Mouse (Mus musculus) pancreas, adult 10 weeks (tissue): ENCODE measurements around the gene Anp32b. TPM values are rescaled to one million over a fixed set of nuclear protein-coding genes. Genes with fewer than 3 reads are reported as not detected.

Experiments used
- polyA plus RNA-seq: library from polyadenylated mRNA; stranded (reverse); fragments of 350-450 nt; fragmentation: Illumina TruSeq; extraction: RNeasy Lipid Tissue Mini Kit (QIAGEN cat#74804); gene quantifications from one replicate; pipeline ENCODE4 v1.2.3, GENCODE M21; 2015; ENCODE audit warnings: low read depth, low replicate concordance; ENCODE audit not compliant: insufficient read depth

Anp32b gene
- 25.5 TPM for polyA plus RNA-seq

GRCm38 (mm10) chr4:46450519-46451131 is at the start of gene Anp32b:
Anp32b (plus strand) TSS chr4:46450902.

GRCm38 (mm10) chr4:46413406-46413805 is 37.3 kb upstream of the Anp32b start, which contains the start of gene Hemgn:
Hemgn (minus strand) TSS chr4:46413506.

GRCm38 (mm10) chr4:46489028-46489925 is 38.6 kb downstream of the Anp32b start, which contains the start of gene Nans:
Nans (plus strand) TSS chr4:46489248.

Other genes with a start within 250 kb of the Anp32b start
- not detected for gene Foxe1, start 107.3 kb upstream of the Anp32b start, polyA plus RNA-seq
- 0.85 TPM for gene Trmo, start 61.5 kb upstream of the Anp32b start, polyA plus RNA-seq
- not detected for gene Hemgn, start 37.4 kb upstream of the Anp32b start, polyA plus RNA-seq
- 9.7 TPM for gene Nans, start 38.3 kb downstream of the Anp32b start, polyA plus RNA-seq
- gene Trim14, start 85.2 kb downstream of the Anp32b start, polyA plus RNA-seq, result 4.8 TPM
- 0.92 TPM for gene Coro2a, start 151.3 kb downstream of the Anp32b start, polyA plus RNA-seq
- gene Tbc1d2, start 199.3 kb downstream of the Anp32b start, polyA plus RNA-seq, result 1.00 TPM